Mouse (Mus musculus): ENCODE measurements around the gene Pdzrn3. TPM values are rescaled to one million over a fixed set of nuclear protein-coding genes. Genes with fewer than 3 reads are reported as not detected.

The Pdzrn3 gene
- polyA plus RNA-seq, 2 experiments = 0.36 to 0.92 TPM

- Histone ChIP-seq H3K9me3 (ENCODE audit: control insufficient read depth, low read length) (no peaks in the 10 kb centered on the region), H3K4me3 (ENCODE audit: insufficient read depth in 1 of 2, low read depth in 2 of 2, low read length in 2 of 2) (no peak overlapping the region), H3K27me3 (ENCODE audit: control insufficient read depth, insufficient read depth, low read length) (no peaks in the 10 kb centered on the region), H3K36me3 (replicated peaks; ENCODE audit: control insufficient read depth, insufficient read depth, low read depth) (no peaks in the 10 kb centered on the region), H3K4me2 (ENCODE audit: low read depth) (no peak overlapping the region), H3K4me1 (replicated peaks; ENCODE audit: control insufficient read depth in 2 of 2, insufficient read depth in 2 of 2, low read length in 1 of 2) (peaks cover 16 to 22% of the 10 kb centered on the region in 2 experiments), H3K27ac (no peak overlapping the region), H3K9ac (replicated peaks) (no peak overlapping the region)
- no peak for TF ChIP-seq EP300 (IDR thresholded peaks at IDR 0.05; ENCODE audit: low read depth)
- TF ChIP-seq CTCF (IDR thresholded peaks at IDR 0.05; ENCODE audit: low read depth) = no peak
- 62% methylated on average over 3 of the region's 3 CpGs for WGBS (ENCODE audit: insufficient replicate concordance)
- ATAC-seq (ENCODE audit: insufficient read depth) (no peak), DNase-seq (ENCODE audit: low read depth in 3 of 3, low spot score in 3 of 3) (no peak)
Observed at GRCm38 (mm10) chr6:101275806-101276205, 101.9 kb downstream of the Pdzrn3 start.

DNA sequence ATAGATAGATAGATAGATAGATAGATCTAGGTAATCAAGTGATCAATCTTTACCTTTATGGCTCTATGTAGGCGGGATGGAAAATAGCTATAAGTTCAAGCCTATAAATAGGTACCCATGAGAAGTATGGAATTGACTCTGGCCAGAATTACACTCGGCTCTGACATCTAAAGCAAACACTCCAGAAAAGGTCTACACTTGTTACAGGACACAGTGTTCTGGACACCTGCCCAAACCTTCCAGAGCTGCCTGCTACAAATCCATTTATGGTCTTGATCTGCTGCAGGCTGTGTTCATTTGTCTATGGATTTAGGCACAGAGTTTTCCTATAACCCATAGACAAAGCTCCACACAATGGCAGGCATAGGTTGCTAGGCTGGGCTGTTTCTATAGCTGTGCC is 102.9 kb downstream of the Pdzrn3 start:
- H3K9ac ChIP-seq (replicated peaks) = no peak overlapping the region
- H3K4me3 ChIP-seq (ENCODE audit: insufficient read depth in 1 of 2, low read depth in 2 of 2, low read length in 2 of 2) = no peak overlapping the region
- WGBS (ENCODE audit: insufficient replicate concordance) = 53% methylated on average over 2 of the region's 2 CpGs
- H3K9me3 ChIP-seq (ENCODE audit: control insufficient read depth, low read length) = no peaks in the 10 kb centered on the region
- H3K27me3 ChIP-seq (ENCODE audit: control insufficient read depth, insufficient read depth, low read length) = no peaks in the 10 kb centered on the region
- no peak for ATAC-seq (ENCODE audit: insufficient read depth)
- H3K27ac ChIP-seq = no peak overlapping the region
- H3K4me1 ChIP-seq (replicated peaks; ENCODE audit: control insufficient read depth in 2 of 2, insufficient read depth in 2 of 2, low read length in 1 of 2) = peaks cover 25 to 31% of the 10 kb centered on the region in 2 experiments
- no peak for TF ChIP-seq CTCF (IDR thresholded peaks at IDR 0.05; ENCODE audit: low read depth)
- TF ChIP-seq EP300 (IDR thresholded peaks at IDR 0.05; ENCODE audit: low read depth) = no peak
- no peak overlapping the region for H3K4me2 ChIP-seq (ENCODE audit: low read depth)
- no peaks in the 10 kb centered on the region for H3K36me3 ChIP-seq (replicated peaks; ENCODE audit: control insufficient read depth, insufficient read depth, low read depth)
- DNase-seq (ENCODE audit: low read depth in 3 of 3, low spot score in 3 of 3) = peak in 1 of 3 experiments; percentile 5

DNA sequence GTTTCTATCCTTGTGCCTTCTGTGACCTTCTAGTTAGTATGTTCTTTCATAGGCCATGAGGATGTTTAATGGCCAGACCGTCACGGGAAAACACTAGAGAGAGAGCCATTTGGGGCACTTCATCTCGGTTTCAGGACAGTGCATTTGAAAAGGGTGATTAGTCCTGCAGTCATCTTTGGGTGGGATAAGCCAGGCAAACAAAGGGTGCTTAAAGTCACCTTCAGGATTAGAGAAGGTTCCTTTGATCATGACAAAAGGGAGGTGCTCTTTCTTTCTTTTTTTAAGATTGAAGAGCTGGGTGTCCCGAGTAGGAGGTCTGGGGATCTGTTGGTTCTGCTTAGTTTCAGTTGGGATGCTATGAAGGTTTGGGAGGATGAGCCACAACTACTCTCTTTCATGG is 105.4 kb downstream of the Pdzrn3 start:
- H3K27me3 ChIP-seq (ENCODE audit: control insufficient read depth, insufficient read depth, low read length) = no peaks in the 10 kb centered on the region
- DNase-seq (ENCODE audit: low read depth in 3 of 3, low spot score in 3 of 3) (no peak), ATAC-seq (ENCODE audit: insufficient read depth) (peak; percentile 3; the same call in 1 of the 2 replicates)
- H3K4me3 ChIP-seq (ENCODE audit: insufficient read depth in 1 of 2, low read depth in 2 of 2, low read length in 2 of 2) = peak overlapping the region; percentile 36
- WGBS (ENCODE audit: insufficient replicate concordance) = 36% methylated on average over 4 of the region's 4 CpGs
- H3K9me3 ChIP-seq (ENCODE audit: control insufficient read depth, low read length) = no peaks in the 10 kb centered on the region
- peak overlapping the region; percentile 49; the same call in 1 of the 2 replicates for H3K9ac ChIP-seq (replicated peaks)
- H3K36me3 ChIP-seq (replicated peaks; ENCODE audit: control insufficient read depth, insufficient read depth, low read depth) = no peaks in the 10 kb centered on the region
- H3K4me1 ChIP-seq (replicated peaks; ENCODE audit: control insufficient read depth in 2 of 2, insufficient read depth in 2 of 2, low read length in 1 of 2) = peaks cover 25 to 34% of the 10 kb centered on the region in 2 experiments
- no peak for TF ChIP-seq EP300 (IDR thresholded peaks at IDR 0.05; ENCODE audit: low read depth)
- TF ChIP-seq CTCF (IDR thresholded peaks at IDR 0.05; ENCODE audit: low read depth) = no peak
- peak overlapping the region; percentile 78 for H3K27ac ChIP-seq
- peak overlapping the region; percentile 67 for H3K4me2 ChIP-seq (ENCODE audit: low read depth)

- H3K4me1 ChIP-seq (replicated peaks; ENCODE audit: control insufficient read depth in 2 of 2, insufficient read depth in 2 of 2, low read length in 1 of 2) = peaks cover 25 to 34% of the 10 kb centered on the region in 2 experiments
- peak; percentile 98 for ATAC-seq (ENCODE audit: insufficient read depth)
Observed at GRCm38 (mm10) chr6:101271378-101272135, 106.1 kb downstream of the Pdzrn3 start.

DNA sequence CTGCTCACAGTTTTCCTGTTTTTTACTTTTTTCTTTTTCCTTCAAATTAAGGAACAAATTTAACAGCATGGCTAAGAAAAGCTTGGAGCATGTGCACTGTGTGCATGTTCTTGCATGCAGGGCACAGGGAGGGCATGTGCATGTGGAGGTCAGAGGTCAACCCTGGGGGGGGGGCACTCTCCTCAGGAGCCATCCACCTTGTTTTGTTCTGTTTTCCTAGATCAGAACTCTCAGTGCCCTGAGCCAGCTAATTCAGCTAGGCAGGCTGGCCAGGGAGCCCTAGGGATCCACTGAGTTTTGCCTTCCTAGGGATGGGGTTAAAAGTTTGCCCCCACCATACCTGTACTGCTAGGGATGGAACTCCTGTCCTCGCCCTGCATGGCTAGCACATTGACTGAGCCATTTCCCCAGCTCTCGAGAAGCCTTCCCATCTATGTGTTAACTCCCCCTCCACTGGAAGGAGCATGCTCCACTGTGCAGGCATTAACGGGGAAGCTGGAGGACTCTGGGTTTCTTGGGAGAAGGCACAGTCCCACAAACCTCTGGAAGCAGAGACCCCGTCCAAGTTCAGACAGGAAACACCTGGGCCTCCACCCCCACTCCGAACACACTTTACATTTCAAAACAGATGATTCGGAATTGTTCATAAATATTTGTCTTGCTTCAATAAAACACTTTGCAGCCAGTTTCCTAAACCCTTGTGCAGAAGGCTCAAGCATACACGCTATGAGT is 107.4 kb downstream of the Pdzrn3 start:
- Histone ChIP-seq H3K27me3 (ENCODE audit: control insufficient read depth, insufficient read depth, low read length) (no peaks in the 10 kb centered on the region), H3K9me3 (ENCODE audit: control insufficient read depth, low read length) (no peaks in the 10 kb centered on the region), H3K4me3 (ENCODE audit: insufficient read depth in 1 of 2, low read depth in 2 of 2, low read length in 2 of 2) (no peak overlapping the region), H3K27ac (peak overlapping the region; percentile 78), H3K36me3 (replicated peaks; ENCODE audit: control insufficient read depth, insufficient read depth, low read depth) (no peaks in the 10 kb centered on the region), H3K9ac (replicated peaks) (no peak overlapping the region), H3K4me2 (ENCODE audit: low read depth) (peak overlapping the region; percentile 67), H3K4me1 (replicated peaks; ENCODE audit: control insufficient read depth in 2 of 2, insufficient read depth in 2 of 2, low read length in 1 of 2) (peaks cover 25 to 34% of the 10 kb centered on the region in 2 experiments)
- WGBS (ENCODE audit: insufficient replicate concordance) = 64% methylated on average over 7 of the region's 7 CpGs
- TF ChIP-seq CTCF (IDR thresholded peaks at IDR 0.05; ENCODE audit: low read depth) (no peak), EP300 (IDR thresholded peaks at IDR 0.05; ENCODE audit: low read depth) (no peak)
- no peak for DNase-seq (ENCODE audit: low read depth in 3 of 3, low spot score in 3 of 3)
- ATAC-seq (ENCODE audit: insufficient read depth) = no peak

More at GRCm38 (mm10) chr6:101271378-101272135, 106.1 kb downstream of the Pdzrn3 start:
- Histone ChIP-seq H3K4me2 (ENCODE audit: low read depth) (peak overlapping the region; percentile 67), H3K27me3 (ENCODE audit: control insufficient read depth, insufficient read depth, low read length) (no peaks in the 10 kb centered on the region), H3K9ac (replicated peaks) (peak overlapping the region; percentile 49), H3K4me3 (ENCODE audit: insufficient read depth in 1 of 2, low read depth in 2 of 2, low read length in 2 of 2) (peak overlapping the region; percentile 36), H3K36me3 (replicated peaks; ENCODE audit: control insufficient read depth, insufficient read depth, low read depth) (no peaks in the 10 kb centered on the region), H3K27ac (peak overlapping the region; percentile 78), H3K9me3 (ENCODE audit: control insufficient read depth, low read length) (no peaks in the 10 kb centered on the region)
- DNase-seq (ENCODE audit: low read depth in 3 of 3, low spot score in 3 of 3) = peak; percentile 72 to 74 (median 72)
- TF ChIP-seq EP300 (IDR thresholded peaks at IDR 0.05; ENCODE audit: low read depth) (peak; percentile 81), CTCF (IDR thresholded peaks at IDR 0.05; ENCODE audit: low read depth) (no peak)
- WGBS (ENCODE audit: insufficient replicate concordance) = 14% methylated on average over 15 of the region's 15 CpGs

Data from liver, embryonic 14.5 days (tissue).